Mouse (Mus musculus) ovary, postnatal 14 days (tissue): ENCODE measurements at regions not wholly inside any gene's neighbourhood (a gene's known extent, or its start where the extent isn't known, plus 50 kb on each side); places are given as distances from the start of the nearest gene placed in this dataset.

Source experiments
- DNase-seq: peaks from one replicate; pipeline ENCODE4 v3.0.0; 2022; ENCODE audit warnings: low spot score

DNA sequence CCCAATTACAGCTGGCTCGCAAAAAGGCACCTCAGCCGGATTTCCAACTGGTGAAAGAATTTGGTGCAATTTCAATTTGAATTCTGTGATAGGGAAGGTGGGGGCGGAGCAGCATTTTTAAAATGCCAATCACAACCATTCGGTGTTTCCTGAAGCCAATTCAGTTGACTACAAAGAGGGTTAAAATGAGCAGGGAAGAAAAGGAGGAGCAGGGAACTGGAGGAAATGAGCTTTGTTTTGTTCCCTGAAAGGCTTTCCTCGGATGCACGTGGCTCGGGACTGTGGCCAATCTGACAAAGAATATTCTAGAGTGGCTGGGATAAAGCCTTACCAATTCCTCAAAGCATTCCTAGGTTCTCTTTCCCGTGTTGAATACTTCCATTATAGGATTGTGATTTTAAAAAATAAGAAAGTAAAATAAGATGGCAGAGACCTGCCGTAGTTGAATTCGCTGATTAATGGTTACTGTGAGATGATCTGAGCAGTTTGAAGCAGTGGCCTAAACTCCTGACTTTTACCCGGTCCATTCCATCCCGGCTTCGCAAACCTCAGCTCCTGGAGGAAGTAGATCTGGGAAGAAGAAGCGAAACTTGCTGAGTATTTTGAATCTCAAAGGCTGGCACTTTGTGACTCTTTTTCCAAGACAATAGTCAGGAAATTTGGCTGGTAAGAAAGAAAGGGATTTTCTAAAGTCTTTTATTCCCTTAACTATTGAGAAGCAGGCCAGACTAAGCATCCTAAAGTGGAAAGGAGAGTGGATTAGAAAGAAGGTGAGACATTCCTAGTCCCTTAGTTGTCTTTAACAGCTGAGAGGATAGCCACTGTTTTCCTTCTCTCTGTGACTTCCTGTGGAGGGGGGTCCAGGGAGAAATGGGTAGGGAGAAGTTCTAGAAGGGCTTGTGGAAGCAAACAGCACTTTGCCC is 229.3 kb upstream of the Adgrl2 start:
- DNase-seq, result no peak

DNA sequence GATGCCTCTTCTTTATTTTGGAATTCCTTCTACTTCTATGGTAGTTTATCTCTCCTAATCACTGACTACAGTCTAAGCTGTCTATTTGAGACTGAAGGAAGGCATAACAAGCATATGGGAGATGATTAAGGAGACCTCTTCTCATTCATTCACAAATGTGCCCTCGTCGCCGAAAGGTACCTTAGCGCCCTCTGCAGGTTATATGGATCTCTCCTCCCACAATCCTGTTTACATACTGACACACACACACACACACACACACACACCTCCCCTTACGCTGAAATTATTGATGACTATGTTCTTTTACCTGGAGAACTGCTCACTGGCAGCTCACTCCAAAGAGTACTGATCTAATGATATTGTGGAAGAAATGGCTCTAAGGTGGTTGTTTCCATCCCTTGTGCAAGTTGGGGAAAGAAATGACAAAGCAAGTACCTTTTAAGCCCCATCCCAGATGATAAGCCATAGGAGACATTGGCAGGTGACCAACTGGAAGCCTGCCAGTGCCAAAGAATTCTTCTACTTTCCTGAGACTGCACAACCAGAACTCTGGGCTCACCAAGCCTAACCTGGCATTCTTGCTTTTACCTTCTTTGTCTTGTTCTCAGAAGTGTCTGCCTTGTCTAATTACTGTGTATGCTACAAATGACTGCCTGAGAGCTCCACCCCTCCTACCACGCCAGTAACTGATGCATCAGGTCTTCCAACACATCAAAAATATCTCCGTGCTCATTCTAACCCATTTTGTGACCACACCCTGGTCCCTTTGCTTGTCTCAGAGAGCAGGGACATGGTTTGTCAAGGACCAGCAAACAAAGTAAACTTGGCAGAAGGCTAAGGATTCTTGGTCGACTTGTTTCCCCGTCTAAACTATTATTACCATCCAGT is 227.8 kb upstream of the Adgrl2 start:
- DNase-seq, result no peak

DNA sequence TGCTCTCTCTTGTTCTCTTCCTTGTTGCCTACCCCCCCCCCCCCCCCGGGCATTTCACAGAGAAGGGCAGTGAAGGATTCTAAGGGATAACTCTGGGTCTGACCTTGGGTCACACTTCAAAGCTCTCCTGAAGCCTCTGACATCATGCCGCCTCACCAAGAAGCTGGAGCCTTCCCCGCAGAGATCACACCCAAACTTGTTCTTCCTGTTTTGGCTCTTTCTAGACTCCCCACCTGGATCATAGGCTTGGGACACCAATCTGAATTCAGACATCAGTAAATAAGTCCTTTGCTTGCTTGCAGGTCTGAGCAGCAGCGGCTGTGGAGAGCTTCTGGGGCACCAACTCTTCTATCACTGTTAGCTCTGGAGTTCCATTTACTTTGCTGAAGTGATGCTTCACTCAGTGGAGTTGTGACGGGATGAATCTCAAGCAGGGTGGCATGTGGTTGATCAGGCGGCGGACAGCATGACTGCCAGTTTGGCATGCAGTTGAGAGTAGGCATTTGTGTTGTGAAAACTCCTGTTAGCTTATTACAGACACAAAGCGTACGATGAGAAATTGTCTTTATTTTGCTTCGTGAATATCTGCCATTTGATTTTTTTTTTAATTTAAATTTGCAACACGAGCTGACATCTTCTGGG is 226.5 kb upstream of the Adgrl2 start:
- DNase-seq, result no peak

DNA sequence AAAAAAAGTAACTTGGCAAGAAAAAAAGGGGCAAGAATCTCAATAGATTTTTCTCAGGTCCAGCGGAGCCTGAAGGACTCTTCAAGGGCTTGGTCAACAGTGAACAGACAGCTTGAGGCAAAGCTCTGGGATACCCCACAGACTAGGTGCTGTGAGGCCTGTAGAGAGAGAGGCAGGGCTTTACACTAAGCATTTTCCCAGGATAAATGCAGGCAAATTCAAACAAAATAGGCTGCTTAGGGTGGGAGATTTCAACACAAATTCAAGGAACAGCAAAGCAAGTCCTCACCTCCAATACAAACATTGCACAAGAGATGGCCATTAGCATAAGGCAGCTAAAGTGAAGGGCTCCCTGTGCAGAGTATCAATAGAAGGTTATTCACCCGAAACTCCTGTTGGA is 225.3 kb upstream of the Adgrl2 start:
- DNase-seq, result no peak

DNA sequence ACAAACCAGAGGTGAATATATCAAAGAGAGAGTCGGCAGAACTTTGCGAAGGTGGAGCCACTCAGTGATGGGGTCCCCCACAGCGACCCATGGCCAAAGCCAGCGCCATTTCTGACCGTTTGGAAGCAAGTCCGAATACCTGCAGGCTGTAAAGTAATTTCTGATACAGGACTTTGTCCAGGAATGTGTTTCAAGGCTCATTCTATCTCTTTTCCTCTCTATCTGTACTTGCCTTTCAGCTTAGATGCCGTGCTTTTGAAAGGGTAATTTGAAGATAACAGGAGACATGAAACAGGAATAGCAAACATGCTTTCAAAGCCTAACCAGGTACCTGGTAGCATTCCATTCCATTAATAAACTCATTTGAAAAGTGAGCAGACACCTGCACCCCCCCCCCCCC is 221.6 kb upstream of the Adgrl2 start:
- DNase-seq, result no peak

DNA sequence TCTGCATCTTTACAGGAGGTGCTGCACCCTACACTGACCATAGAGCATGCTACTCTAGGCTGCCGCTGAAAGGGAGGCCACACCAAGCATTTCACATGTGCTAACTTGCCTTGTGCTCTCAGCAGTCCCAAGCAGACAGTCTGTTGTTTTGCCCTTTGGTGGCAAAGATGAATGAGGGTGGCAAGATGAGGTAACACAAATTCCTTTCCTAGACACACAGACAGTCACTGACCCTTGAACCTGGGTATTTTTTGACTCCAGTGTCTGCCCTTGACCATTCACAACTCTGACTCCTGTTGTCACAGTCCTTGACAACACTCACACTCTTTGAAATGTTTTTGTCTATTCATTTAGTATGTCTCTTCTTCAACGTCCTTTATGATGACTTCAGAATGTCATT is 218.9 kb upstream of the Adgrl2 start:
- DNase-seq, result no peak

DNA sequence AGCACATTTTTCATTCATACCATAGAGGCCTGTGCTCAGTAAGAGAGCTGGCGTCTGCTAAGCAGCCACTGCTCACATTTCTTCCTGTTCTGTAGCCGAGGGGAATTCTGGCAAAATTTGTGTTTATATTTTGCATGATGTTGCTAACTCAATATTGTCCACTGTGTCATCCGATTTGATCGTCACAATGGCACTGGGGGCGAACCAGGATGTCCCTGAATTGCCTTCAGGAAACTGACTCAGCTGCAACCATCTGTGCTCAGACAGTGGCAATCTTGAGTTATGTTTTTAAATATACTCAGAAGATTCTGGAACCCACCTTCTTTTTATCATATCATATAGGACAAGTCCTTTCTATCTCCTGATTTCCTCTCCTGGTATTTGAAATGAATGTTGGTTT is 213.1 kb upstream of the Adgrl2 start:
- no peak for DNase-seq

DNA sequence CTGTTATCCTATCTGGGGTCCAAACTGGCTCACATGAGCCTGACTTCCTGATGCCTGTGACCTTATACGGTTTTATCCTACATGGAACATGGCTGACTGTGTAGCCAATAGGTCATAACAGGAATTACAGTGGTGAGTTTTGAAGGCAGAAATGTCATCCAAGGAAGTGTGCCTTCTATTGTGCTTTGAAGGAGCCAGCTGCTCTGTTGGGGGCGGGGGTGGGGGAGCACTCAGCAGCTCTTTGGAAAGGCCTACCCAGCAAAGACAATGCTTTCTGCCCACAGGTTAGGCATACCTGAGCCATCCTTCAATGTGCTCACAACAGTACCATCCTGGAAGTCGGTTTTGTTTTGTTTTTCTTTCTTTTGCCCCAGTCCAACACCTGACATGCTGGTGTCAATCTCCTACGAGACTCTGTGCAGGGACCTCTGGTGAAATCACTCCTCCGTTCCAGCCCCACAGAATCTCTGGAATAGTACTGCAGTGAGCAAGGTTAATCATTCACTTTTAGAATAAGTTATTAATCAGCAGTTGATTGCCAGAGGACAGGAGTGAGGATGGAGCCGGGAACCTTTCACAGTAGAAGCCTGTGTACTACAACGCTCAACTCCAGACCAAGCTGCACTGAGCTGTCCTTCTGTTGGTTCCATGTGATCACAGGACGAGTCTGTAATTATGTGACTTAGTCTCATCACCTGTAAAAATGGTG is 206.3 kb upstream of the Adgrl2 start:
- DNase-seq, result no peak

DNA sequence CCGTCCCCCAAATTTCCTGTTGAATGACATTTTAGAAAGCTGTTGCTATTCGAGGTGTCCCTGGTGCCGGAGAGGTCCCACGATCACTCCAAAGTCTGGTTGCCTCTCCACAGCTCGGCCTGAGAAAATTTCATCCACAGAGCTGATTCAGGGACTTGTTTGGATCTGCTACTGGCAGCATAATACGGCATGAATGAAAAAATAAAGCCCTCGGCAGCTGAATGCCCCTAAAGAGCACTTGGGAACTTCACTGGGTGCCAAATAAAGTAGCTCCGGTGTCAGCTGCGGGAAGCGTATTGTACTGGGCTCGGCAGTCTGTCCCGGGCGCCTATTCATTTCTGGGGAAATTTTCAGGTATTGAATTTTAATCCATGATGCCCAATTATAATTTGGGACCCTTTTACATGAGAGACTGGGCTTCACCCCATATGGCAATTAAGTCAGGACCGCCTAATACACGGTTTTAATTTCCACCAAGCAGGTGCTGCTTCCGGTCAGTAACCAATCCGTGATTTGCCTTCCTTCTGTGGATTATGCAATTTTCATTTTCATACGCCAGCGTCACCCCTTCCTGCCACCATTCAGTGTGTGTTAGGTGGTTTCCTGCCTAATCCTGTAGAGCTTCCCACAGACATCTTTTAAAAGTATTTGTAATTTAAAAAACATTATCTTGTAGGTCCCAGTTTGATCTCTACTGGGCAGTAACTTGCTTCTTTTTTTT is 200.7 kb upstream of the Adgrl2 start:
- DNase-seq, result no peak

DNA sequence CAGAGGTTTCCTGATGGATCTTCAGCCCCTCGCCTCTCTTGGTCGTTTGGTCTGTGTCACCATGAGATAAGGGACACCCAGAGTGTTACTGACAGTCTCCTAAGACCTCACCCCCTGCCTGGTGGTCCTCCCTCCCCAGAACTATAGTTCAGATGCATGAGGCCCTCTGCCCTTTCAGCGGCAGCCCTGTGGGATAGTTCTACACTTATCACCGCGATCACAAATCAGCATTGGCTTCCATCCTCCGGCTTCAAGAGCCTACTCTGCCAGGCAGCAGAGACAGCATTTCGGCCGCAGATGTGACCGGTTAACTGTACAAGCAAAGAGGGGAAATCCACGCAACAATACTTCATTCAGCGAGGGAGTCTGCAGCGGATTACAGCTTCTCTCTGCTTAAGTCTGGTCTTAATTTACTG is 193.8 kb upstream of the Adgrl2 start:
- DNase-seq, result no peak

DNA sequence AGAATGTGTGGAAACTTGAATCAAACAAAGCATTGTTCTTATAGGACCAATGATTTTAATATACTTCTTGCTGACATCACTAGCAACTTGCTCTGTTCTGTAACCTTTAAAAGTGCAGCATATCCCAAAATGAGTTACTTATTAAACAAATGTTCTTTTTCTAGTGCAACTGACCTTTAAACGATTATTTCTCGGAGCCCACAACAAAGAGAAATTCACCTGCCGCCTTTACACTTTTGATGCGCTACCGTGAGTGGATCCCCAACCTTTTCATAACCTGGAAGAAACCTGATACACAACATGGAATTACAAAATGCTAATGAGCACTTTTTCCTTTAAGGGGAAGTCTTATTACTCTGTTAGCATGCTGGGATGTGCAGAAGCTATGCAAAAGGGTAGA is 191.7 kb upstream of the Adgrl2 start:
- no peak for DNase-seq

DNA sequence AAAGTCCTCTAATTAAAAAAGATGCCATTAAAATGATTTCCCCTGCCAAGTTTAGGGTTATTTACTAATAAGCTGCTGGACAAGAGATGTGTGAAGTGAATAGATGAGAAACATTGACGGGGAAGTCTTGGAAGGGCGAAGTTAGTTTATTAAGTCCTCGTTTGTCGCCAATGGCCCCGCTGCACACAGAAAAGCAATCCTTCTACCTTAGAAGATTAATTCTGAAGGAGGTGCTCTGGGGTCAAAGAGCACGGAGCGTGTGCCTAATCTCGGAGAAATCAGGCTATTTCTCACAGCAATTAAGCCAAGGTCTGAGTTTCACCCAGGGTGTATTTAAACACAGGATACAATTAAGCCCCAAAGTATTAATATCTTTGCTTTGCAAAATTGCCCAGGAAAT is 189.8 kb upstream of the Adgrl2 start:
- no peak for DNase-seq

DNA sequence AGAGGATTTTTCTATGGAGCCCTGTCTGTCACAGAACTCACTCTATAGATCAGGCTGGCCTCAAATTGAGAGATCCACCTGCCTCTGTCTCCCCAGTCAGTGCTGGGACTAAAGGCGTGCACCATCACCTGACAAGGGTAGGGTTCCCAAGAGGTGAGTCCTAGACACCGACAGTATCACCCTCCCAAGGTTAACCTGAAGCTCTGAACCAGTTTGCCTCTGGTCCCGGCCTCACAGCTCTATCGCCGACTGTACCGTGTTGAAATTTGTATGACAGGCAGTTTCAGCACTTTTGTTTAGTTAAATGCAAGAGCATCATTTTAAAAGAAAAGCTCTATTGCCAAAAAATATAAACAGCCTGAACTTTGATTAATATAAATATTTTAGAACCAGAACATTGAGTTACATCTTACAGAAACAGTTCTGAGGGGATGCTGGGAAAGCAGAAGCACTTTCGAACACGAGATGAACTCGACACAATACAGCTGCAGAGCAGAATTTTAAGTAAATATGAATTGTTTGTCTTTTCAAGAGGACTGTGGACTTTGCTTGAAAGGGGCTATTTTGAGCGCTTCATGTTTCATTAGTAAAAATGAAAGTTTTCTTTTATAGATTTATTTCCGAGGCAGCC is 189.2 kb upstream of the Adgrl2 start:
- no peak for DNase-seq

DNA sequence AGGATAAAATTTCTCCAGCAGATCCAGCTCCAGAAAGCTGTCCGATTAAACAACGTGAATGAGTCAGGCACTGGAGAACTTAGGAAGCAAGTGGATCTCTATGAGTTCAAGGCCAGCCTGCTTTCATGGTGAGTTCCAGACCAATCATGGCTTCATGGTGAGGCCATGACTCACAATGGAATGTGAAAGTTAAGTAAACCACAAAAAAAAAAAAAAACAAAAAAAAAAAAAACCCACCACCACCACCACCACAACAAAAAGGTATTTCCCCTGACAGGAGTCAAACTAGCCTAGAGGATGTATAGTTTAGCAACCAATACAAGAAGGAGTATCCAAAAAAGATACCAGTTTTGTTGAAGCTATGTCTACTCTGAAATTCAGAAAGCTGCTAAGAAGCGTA is 188.5 kb upstream of the Adgrl2 start:
- DNase-seq, result no peak

DNA sequence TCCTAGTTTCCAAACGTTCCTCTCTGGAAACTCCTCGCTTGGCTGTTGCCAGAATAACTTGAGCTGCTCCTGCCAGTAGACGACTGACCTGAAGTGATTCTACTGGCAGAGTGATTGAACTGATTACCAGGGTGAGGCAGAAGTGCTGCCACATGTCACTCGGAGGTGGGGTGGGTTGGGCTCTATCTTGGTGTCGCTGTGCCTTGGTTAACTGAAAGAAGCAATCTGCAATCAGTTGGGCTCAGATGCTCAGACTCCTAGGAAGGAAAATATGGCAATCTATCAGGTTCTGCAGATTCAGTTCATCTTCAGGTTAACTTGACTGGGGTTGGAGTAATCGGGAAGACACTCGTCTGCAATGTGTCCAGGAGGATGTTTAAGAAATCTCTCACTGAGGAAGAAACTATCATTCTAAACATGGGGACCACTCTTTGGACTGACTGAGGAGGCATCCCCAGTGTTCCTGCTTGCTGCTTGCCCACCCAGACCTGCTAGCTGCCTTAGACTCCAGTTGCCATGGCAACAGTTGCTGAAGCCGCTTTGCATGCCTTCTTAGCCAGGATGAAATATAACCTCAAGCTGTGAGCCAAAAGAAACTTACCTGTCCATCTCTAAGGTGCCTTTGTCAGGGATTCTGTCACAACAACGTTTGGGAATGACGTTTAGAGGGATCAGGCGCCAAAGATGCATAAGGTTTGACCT is 184.5 kb upstream of the Adgrl2 start:
- DNase-seq, result no peak

DNA sequence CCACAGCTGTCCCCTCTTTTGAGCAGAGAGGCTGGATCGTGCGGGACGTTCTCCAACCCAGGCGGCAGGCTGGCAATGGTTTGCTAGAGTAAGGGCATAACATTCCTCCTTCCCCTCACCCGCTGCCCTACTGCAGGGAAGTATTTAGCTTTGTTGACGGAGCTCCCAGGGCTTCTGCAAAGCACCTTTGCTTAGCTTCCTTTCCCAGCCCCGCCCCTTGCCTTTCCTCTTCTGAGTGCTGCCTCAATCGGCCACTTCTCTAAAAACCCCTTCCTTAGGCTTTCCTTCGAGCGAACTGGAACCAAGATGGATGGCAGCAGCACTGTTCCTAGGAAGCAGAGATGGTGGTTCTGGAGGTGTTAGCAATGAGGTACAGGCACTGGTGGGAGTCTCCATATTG is 183.2 kb upstream of the Adgrl2 start:
- DNase-seq, result no peak

DNA sequence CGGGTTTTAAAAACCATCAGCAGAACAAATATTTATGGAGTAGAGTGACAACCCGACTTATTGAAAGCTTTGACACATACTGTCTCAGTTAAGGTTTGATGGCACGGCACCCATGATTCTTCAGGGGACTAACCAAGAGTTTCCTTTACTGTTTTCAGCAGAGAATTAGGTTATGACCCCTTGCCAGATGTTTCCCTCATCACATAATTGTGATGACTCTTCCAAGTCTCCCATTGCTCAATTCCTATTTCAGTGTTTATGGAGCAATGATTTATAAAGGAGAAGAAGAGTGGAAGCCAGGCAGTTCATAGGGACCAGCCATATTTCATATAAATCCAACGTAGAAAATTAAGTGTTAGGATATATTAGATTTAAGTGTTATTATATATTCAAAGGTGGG is 181.4 kb upstream of the Adgrl2 start:
- DNase-seq, result no peak

DNA sequence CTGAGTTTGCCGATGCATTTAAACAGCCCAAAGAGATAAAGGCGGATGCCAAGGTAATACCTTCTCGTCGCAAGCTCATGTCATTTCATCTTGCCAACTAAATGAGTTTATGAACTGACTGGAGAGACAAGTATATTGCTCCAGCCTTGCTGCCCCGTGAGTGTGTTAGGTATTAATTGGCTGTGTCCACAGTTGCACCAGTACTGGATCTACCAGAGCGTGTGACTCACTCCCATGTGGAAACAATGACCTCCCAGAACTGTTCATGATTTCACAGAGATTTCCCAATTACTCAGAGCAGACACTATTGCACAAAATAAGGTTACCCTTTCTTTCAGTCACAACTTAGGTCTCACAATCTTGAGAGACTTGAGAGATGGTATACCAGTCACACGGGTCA is 179.8 kb upstream of the Adgrl2 start:
- DNase-seq, result no peak

DNA sequence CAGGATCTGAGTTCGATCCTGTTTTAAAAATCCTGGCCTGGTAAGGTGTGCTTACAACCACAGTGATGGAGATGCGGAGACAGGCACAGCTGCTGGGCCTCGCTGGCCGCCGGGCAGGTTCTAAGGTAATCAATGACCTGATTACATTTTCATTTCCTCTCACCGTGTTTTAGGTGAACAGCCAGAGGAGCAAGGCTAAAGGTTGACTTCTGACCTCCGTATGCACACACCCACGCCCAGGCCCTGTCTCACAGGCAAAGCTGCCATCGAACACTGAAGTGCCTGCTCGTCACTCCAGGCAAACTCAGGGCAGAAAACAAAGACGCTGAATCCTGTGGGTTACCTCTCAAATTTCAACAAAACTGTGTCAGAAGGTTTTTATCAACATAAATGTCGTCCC is 179.1 kb upstream of the Adgrl2 start:
- DNase-seq, result no peak

DNA sequence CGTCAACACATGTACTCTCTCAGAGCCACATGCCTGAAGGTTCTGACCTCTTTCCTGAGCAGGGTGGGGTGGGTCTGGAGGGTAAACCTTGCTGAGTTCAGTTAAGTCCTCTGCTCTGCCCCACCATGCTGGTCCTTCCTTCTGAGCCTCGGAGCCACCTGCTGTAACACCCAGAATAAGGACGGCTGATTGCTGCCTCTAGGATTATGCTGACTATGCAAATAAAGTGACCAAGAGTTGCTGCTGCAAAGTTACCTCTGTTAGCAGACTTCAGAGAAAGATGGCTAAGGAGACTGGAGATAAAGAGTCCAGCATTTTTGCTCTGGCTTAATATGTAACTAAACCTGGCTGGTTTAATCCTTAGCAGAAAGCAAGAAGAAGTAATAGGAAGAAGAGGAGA is 177.6 kb upstream of the Adgrl2 start:
- no peak for DNase-seq
